Mouse (Mus musculus) cerebellum, postnatal 10 days (tissue): Measurements from ENCODE around the gene Olfr1152.

Source experiments
- DNase-seq, 2 experiments: peaks; one replicate each; pipeline ENCODE4 v3.0.0; 2021; ENCODE audit warnings: mixed read lengths in 2 of 2

Olfr1152 gene

DNA sequence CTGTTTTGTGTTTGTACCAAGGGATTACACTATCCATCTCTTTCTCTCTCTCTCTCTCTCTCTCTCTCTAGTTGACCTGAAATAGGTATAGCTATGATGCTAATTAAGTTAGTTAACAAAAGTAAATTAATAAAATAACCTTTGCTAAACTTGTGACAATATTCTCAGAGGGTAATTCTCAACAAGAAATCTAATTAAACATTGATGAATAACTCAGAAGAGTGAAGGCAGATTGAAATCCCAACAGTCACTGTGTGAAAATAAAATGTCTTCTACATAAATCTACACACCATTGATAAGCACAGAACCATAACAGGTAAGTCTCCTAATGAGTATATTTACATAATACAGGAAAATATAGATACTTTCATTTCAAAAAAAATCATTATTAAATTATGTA, at the start of gene Olfr1152:
Olfr1152 (plus strand) TSS at position 301 of the 400 bp plus-strand sequence.
- no peak for DNase-seq

- no peak for DNase-seq
Observed at GRCm38 (mm10) chr2:87830233-87830632, 36.1 kb upstream of the Olfr1152 start, which contains the start of gene Olfr1148. Olfr1148 (plus strand) TSS chr2:87830533.

- DNase-seq: no peak
Observed at GRCm38 (mm10) chr2:87843693-87844092, 22.6 kb upstream of the Olfr1152 start, which contains the start of gene Olfr1150-ps1. Olfr1150-ps1 (plus strand) TSS chr2:87843993.

- no peak for DNase-seq
Observed at GRCm38 (mm10) chr2:87855562-87855961, 10.7 kb upstream of the Olfr1152 start, which contains the start of gene Olfr1151. Olfr1151 (plus strand) TSS chr2:87855862.

GRCm38 (mm10) chr2:87894662-87895061, 28.4 kb downstream of the Olfr1152 start, which contains the start of gene Olfr1153:
Olfr1153 (plus strand) TSS chr2:87894962.
- DNase-seq: no peak

DNA sequence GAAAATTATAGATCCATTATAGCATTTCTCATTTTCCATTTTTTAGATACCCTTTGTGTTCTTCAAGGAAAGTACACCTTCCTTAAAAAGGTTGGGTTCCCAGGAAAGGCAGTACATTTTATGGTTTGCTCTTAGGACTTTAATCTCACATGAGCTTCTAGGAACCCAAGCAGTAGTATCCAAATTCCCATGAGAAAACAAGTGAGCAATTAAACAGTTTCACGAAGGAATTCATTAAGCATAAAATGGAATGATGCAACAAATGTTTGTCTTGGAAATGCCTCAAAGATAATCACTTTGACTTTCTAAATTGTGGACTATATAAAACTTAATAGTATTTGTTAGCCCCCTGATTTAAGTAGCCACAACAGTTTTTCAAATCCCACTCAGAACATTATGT, 38.8 kb downstream of the Olfr1152 start, which contains the start of gene Olfr1154:
Olfr1154 (minus strand) TSS at position 101 of the 400 bp plus-strand sequence.
- DNase-seq: no peak
